Mouse (Mus musculus): ENCODE data around the gene Borcs6.
A peak's percentile ranks its signal among the peaks of the same experiment; 100 is the strongest.

Gene Borcs6

GRCm38 (mm10) chr11:69050748-69051147 is 8.8 kb upstream of the Borcs6 start:
- DNase-seq = no peak

GRCm38 (mm10) chr11:69051771-69052170 is 7.7 kb upstream of the Borcs6 start:
- no peak for DNase-seq

- no peak for DNase-seq
Observed at GRCm38 (mm10) chr11:69052824-69053421, 6.6 kb upstream of the Borcs6 start.

GRCm38 (mm10) chr11:69053848-69054247 is 5.7 kb upstream of the Borcs6 start:
- DNase-seq = no peak

- no peak for DNase-seq
Observed at GRCm38 (mm10) chr11:69058265-69058664, 1.3 kb upstream of the Borcs6 start.

GRCm38 (mm10) chr11:69058729-69059356 is 674 bp upstream of the Borcs6 start:
- no peak for DNase-seq

GRCm38 (mm10) chr11:69059975-69060411 is 476 bp downstream of the Borcs6 start:
- peak; percentile 64 for DNase-seq

GRCm38 (mm10) chr11:69060448-69061254 is 1.1 kb downstream of the Borcs6 start:
- peak; percentile 43 for DNase-seq

- DNase-seq = no peak
Observed at GRCm38 (mm10) chr11:69061255-69061912, 1.9 kb downstream of the Borcs6 start.

GRCm38 (mm10) chr11:69062194-69062760 is 2.8 kb downstream of the Borcs6 start:
- DNase-seq = peak; percentile 72

- peak; percentile 91 for DNase-seq
Observed at GRCm38 (mm10) chr11:69062761-69063224, 3.3 kb downstream of the Borcs6 start.

GRCm38 (mm10) chr11:69063413-69064201 is 4.1 kb downstream of the Borcs6 start:
- DNase-seq = peak; percentile 75

- DNase-seq = no peak
Observed at GRCm38 (mm10) chr11:69064259-69065133, 5.0 kb downstream of the Borcs6 start.

- no peak for DNase-seq
Observed at GRCm38 (mm10) chr11:69065394-69065925, 5.9 kb downstream of the Borcs6 start.

- peak; percentile 42 for DNase-seq
Observed at GRCm38 (mm10) chr11:69066163-69066861, 6.8 kb downstream of the Borcs6 start.

GRCm38 (mm10) chr11:69066956-69067355 is 7.4 kb downstream of the Borcs6 start:
- peak; percentile 81 for DNase-seq

- DNase-seq = no peak
Observed at GRCm38 (mm10) chr11:69067601-69068000, 8.1 kb downstream of the Borcs6 start.

- DNase-seq = no peak
Observed at GRCm38 (mm10) chr11:69070093-69070492, 10.6 kb downstream of the Borcs6 start.

- DNase-seq = peak; percentile 92
Observed at GRCm38 (mm10) chr11:69070590-69071222, 11.2 kb downstream of the Borcs6 start, which contains the start of gene Tmem107. Gene Tmem107, plus strand, starts transcription at chr11:69070806.

Data from right cerebral cortex, postnatal 14 days (tissue).